In genomic region chr13:4110281-4111188, GRCm38 (mm10) we compare ENCODE assay signal across 9 mouse cellular contexts. TPM values are rescaled to one million over a fixed set of nuclear protein-coding genes. Genes with fewer than 3 reads are reported as not detected.
DNase-seq lines count a peak whose midpoint lies in the region; ATAC-seq and TF ChIP-seq lines count a peak whose summit lies in the region.
"Had no signal": no experiment of that assay in that cellular context is flagged by ENCODE, and none has a peak within 500 bp of the region (broad histone marks: within the 10 kb centered on the region; RNA-seq: fewer than 3 reads in every experiment).

No protein-coding gene starts in this region.

- no peak for TF ChIP-seq POLR2A in MEL (IDR thresholded peaks at IDR 0.05; ENCODE audit: control insufficient read depth in 1 of 2, insufficient read depth in 1 of 2, low read depth in 1 of 2, low read length in 2 of 2, poor library complexity in 1 of 2)
- no peak for TF ChIP-seq POLR2A in lung, adult 2 months (IDR thresholded peaks at IDR 0.05; ENCODE audit: borderline replicate concordance, extremely low read depth, low read depth, low read length)

- no peak for TF ChIP-seq EP300 in MEL (IDR thresholded peaks at IDR 0.05; ENCODE audit: low read depth in 1 of 2, low read length in 2 of 2)

- TF ChIP-seq RAD21 in MEL (IDR thresholded peaks at IDR 0.05; ENCODE audit: low read depth, low read length): peak; percentile 53

- no peaks in the 10 kb centered on the region for H3K4me1 ChIP-seq in MEL (ENCODE audit: control insufficient read depth in 1 of 2, insufficient read depth in 2 of 2, low read length in 2 of 2)
- no peaks in the 10 kb centered on the region for H3K4me1 ChIP-seq in forebrain, embryonic 11.5 days (replicated peaks; ENCODE audit: control insufficient read depth, insufficient read depth, low read length)
- no peaks in the 10 kb centered on the region for H3K4me1 ChIP-seq in lung, adult 2 months (ENCODE audit: control insufficient read depth, insufficient read depth, low read length)
- H3K4me1 ChIP-seq: liver, embryonic 15.5 days had no signal

- H3K4me2 ChIP-seq in forebrain, embryonic 11.5 days (ENCODE audit: low read depth, low read length, severe bottlenecking): no peak overlapping the region
- H3K4me2 ChIP-seq: liver, embryonic 15.5 days had no signal

- intact Hi-C loops in heart, postnatal 36 days (cut with DNase I): loop anchor here (2.0 kb wide), 1 partner anchor 170 kb away; no protein-coding TSS in a partner anchor

- H3K4me3 ChIP-seq in MEL (ENCODE audit: control insufficient read depth in 1 of 2, insufficient read depth in 1 of 2, low read depth in 2 of 2, low read length in 2 of 2): no peak overlapping the region
- no peak overlapping the region for H3K4me3 ChIP-seq in forebrain, embryonic 11.5 days (ENCODE audit: low read depth, low read length)
- no peak overlapping the region for H3K4me3 ChIP-seq in lung, adult 2 months (replicated peaks; ENCODE audit: extremely low read depth, low read depth, low read length)
- H3K4me3 ChIP-seq: liver, embryonic 15.5 days had no signal

- H3K9me3 ChIP-seq in MEL (replicated peaks; ENCODE audit: insufficient read depth, low read length): no peaks in the 10 kb centered on the region
- no peaks in the 10 kb centered on the region for H3K9me3 ChIP-seq in forebrain, embryonic 11.5 days (ENCODE audit: control insufficient read depth, low read length)
- H3K9me3 ChIP-seq: liver, embryonic 15.5 days had no signal

- H3K27me3 ChIP-seq in MEL (ENCODE audit: control insufficient read depth in 1 of 2, insufficient read depth in 2 of 2, low read length in 2 of 2): no peaks in the 10 kb centered on the region; a peak in 1 of 4 replicates
- no peaks in the 10 kb centered on the region for H3K27me3 ChIP-seq in forebrain, embryonic 11.5 days (ENCODE audit: control insufficient read depth, insufficient read depth, low read length)
- H3K27me3 ChIP-seq: liver, embryonic 15.5 days had no signal

- peak; percentile 66 for DNase-seq in MEL (ENCODE audit: low read depth, low spot score)
- peak; percentile 16 for DNase-seq in brain, embryonic 18.5 days (ENCODE audit: low read depth, low spot score)
- peak; percentile 83 for DNase-seq in forebrain, embryonic 11.5 days (ENCODE audit: low spot score)
- peak; percentile 45 to 53 for DNase-seq in heart, postnatal 36 days
- DNase-seq in large intestine, adult 2 months (ENCODE audit: low read depth, low spot score): peak; percentile 32
- DNase-seq in lung, adult 2 months: peak; percentile 45
- DNase-seq in ovary, adult 18-20 months (ENCODE audit: low spot score): peak; percentile 58
- peak; percentile 47 for DNase-seq in yolk sac, embryonic 10.5 days (ENCODE audit: low spot score)

- no peaks in the 10 kb centered on the region for H3K79me2 ChIP-seq in MEL (ENCODE audit: control insufficient read depth, insufficient read depth, low read length, poor library complexity)

- ATAC-seq in forebrain, embryonic 11.5 days (replicated peaks; ENCODE audit: low FRiP score): peak; percentile 96

- no peak overlapping the region for H3K9ac ChIP-seq in MEL (ENCODE audit: control insufficient read depth, low read depth, low read length, poor library complexity, severe bottlenecking)
- no peak overlapping the region for H3K9ac ChIP-seq in forebrain, embryonic 11.5 days (ENCODE audit: low read length)
- H3K9ac ChIP-seq: liver, embryonic 15.5 days had no signal

- no peaks in the 10 kb centered on the region for H3K36me3 ChIP-seq in MEL (ENCODE audit: control insufficient read depth in 1 of 2, insufficient read depth in 2 of 2, low read length in 2 of 2)
- H3K36me3 ChIP-seq in forebrain, embryonic 11.5 days (ENCODE audit: control insufficient read depth, insufficient read depth, low read length): no peaks in the 10 kb centered on the region
- H3K36me3 ChIP-seq: liver, embryonic 15.5 days had no signal

- 23% methylated on average over 6 of the region's 6 CpGs for WGBS in forebrain, embryonic 11.5 days
- WGBS in large intestine, adult 2 months: 28% methylated on average over 6 of the region's 6 CpGs
- WGBS in lung, adult 2 months: 28% methylated on average over 6 of the region's 6 CpGs

- H3K27ac ChIP-seq in MEL (ENCODE audit: control insufficient read depth, low read depth, low read length): no peak overlapping the region
- no peak overlapping the region for H3K27ac ChIP-seq in forebrain, embryonic 11.5 days (ENCODE audit: low read depth, low read length)
- H3K27ac ChIP-seq: liver, embryonic 15.5 days had no signal

- TF ChIP-seq CTCF in MEL (IDR thresholded peaks at IDR 0.05 in 2 of 3, conservative IDR thresholded peaks at IDR 0.05 in 1 of 3; ENCODE audit: control insufficient read depth in 1 of 3, insufficient read depth in 1 of 3, low read depth in 2 of 3, low read length in 3 of 3, poor library complexity in 1 of 3, severe bottlenecking in 1 of 3): peak; percentile 65 to 76 (median 67)
- TF ChIP-seq CTCF in lung, adult 2 months (IDR thresholded peaks at IDR 0.05; ENCODE audit: insufficient read depth, low read length): peak; percentile 79

TF ChIP-seq in MEL, 35 proteins besides CTCF, POLR2A, EP300 and RAD21:
- TF ChIP-seq E2F4 (IDR thresholded peaks at IDR 0.05; ENCODE audit: borderline replicate concordance, low read depth, low read length): no peak
- TF ChIP-seq TAL1 (IDR thresholded peaks at IDR 0.05; ENCODE audit: low read length): no peak
- TF ChIP-seq MYC (IDR thresholded peaks at IDR 0.05; ENCODE audit: low read depth, low read length): no peak
- no peak for TF ChIP-seq ZMIZ1 (IDR thresholded peaks at IDR 0.05; ENCODE audit: low read depth, low read length)
- TF ChIP-seq KAT2A (conservative IDR thresholded peaks at IDR 0.05; ENCODE audit: low read depth, low read length): no peak
- TF ChIP-seq UBTF (IDR thresholded peaks at IDR 0.05; ENCODE audit: borderline replicate concordance, insufficient read depth, low read depth, low read length): no peak
- no peak for TF ChIP-seq SIN3A (IDR thresholded peaks at IDR 0.05; ENCODE audit: low read length)
- TF ChIP-seq ETS1 (IDR thresholded peaks at IDR 0.05; ENCODE audit: low read depth, low read length): no peak
- TF ChIP-seq TCF12 (IDR thresholded peaks at IDR 0.05; ENCODE audit: low read depth, low read length): no peak
- TF ChIP-seq SMC3 (IDR thresholded peaks at IDR 0.05; ENCODE audit: low read depth, low read length): peak; percentile 74
- TF ChIP-seq ZC3H11A (IDR thresholded peaks at IDR 0.05; ENCODE audit: low read depth, low read length): peak; percentile 55
TF ChIP-seq in MEL: peak in this region for 2.

RNA-seq across cellular contexts. Expression of gene Akr1c18, which starts 39.9 kb away (rescaled TPM):
- total RNA-seq in MEL (2012; rRNA removed): not detected in 2 replicates
- polyA plus RNA-seq in MEL (2012; ENCODE audit: insufficient read depth in 1 of 2, insufficient read length in 2 of 2, low read depth in 1 of 2, low replicate concordance in 2 of 2, missing spikeins in 1 of 2): not detected
- polyA plus RNA-seq in forebrain, embryonic 11.5 days (2014; fragmentation: Nextera tagmentation; extraction: Ambion mirVana): not detected in 2 replicates
- total RNA-seq in heart, postnatal 36 days (2021): not detected
- not detected in 2 replicates for polyA plus RNA-seq in large intestine, adult 2 months (2012; rRNA removed)
- polyA plus RNA-seq in lung, adult 2 months (2012; rRNA removed): 0.38 TPM in 1 of 2 replicates, not detected in the other

Comparison
In these comparisons a context has a peak if more than half of its experiments do, and no peak if none do; other contexts are left out.
1. DNase-seq: peak in every context shown above with its lines; median percentile 83 in forebrain, embryonic 11.5 days; 66 in MEL; 58 in ovary, adult 18-20 months; 49 in heart, postnatal 36 days; 47 in yolk sac, embryonic 10.5 days; 45 in lung, adult 2 months; 32 in large intestine, adult 2 months; 16 in brain, embryonic 18.5 days.